Mouse (Mus musculus) thymus, postnatal 4 days (tissue): Measurements from ENCODE around the gene Hoxd4.

Source experiments
- DNase-seq: peaks from one replicate; pipeline ENCODE4 v3.0.0; 2021

Hoxd4 gene

DNA sequence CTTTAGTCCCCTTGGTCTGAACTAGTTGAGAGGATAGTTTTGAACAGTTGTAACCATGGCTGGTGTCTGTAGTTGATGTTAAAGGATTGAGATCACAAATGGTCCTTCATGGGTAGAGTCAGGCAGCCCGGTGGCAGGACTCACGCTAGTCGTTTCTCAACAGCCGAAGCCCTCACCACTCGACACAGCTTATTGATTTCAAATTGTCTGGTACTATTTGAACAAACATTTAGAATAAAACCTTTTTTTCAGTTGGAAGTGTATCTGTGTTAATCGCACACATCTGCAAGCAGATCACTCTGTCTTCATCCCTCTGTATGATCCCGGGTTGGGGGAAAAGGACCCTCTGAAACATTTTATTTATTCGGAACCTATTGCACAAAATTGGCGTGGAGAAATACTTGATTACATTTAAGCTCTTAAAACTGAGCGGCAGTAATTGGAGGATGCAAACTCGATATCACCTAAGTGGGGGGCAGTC lies 36.0 kb downstream of the Hoxd4 start:
- no peak for DNase-seq

- no peak for DNase-seq
Observed at GRCm38 (mm10) chr2:74748436-74748995, 36.8 kb downstream of the Hoxd4 start.

DNA sequence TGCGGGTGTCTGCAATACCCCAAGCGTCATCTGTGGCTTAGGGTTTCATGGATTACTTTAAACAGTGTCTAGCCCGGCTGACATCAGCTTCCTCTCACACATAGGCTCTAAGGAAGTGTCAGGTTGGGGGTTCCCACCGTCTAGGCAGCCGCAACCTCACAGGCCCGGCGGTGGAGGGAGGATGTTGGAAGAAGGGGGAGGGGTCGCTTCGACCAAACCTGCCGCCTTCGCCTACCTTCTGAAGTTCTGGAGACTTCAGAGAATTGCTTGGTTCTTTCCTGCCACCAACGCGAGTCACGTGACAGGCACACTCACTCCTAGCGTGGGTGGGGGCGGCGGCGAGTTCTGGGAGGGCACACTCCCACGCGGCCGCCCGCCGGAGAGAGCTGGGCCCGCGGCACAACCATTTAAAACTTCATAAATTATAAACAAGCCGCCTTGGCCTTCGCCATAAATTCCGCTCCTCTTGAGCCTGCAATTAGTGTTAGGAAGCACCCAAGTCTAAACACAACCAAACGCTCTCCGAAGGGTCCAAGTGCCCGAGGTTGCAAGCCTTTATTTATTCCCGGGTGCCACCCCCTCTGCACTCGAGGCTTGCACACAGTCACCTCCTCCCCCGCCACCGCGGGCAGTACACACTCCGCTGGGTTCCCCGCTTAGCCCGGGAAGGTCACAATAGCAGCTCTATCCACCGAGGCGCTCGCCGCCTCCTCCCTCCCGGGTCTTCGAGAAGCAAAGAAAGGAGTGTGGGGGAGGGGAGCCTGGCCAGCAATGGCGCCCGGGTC lies 37.8 kb downstream of the Hoxd4 start:
- DNase-seq, result peak; percentile 51

- no peak for DNase-seq
Observed at GRCm38 (mm10) chr2:74750731-74751250, 39.1 kb downstream of the Hoxd4 start.

GRCm38 (mm10) chr2:74751861-74752260 lies 40.1 kb downstream of the Hoxd4 start:
- DNase-seq, result no peak

GRCm38 (mm10) chr2:74752431-74753174 lies 40.9 kb downstream of the Hoxd4 start:
- DNase-seq, result no peak

GRCm38 (mm10) chr2:74753175-74753523 lies 41.4 kb downstream of the Hoxd4 start:
- no peak for DNase-seq

DNA sequence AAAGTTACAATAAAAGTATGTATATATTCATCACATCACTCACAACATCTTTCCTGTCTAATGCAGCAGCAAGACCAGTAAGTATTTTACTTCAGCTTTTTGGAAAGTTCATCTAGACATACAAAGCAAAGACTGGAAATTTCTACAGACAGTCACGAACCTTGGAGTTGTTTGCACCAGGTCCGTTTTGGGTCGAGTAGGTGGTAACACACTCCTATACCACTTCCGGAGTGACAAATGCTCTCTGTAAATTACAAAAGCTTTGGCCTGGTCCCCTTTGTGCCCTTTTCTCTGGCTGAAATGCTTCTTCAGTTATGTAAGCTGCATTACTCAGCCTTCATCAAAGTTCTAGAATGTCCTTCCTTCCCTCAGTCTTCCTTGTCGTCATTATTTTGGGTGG lies 42.0 kb downstream of the Hoxd4 start:
- DNase-seq, result no peak

GRCm38 (mm10) chr2:74760146-74760545 lies 48.4 kb downstream of the Hoxd4 start:
- no peak for DNase-seq

GRCm38 (mm10) chr2:74761941-74762340 lies 50.2 kb downstream of the Hoxd4 start:
- DNase-seq, result no peak

GRCm38 (mm10) chr2:74762522-74763244 lies 51.0 kb downstream of the Hoxd4 start, which contains the start of gene Hoxd1:
Gene Hoxd1 (plus strand): TSS chr2:74762980.
- DNase-seq, result peak; percentile 32

GRCm38 (mm10) chr2:74763245-74763735 lies 51.6 kb downstream of the Hoxd4 start:
- DNase-seq, result peak; percentile 32

DNA sequence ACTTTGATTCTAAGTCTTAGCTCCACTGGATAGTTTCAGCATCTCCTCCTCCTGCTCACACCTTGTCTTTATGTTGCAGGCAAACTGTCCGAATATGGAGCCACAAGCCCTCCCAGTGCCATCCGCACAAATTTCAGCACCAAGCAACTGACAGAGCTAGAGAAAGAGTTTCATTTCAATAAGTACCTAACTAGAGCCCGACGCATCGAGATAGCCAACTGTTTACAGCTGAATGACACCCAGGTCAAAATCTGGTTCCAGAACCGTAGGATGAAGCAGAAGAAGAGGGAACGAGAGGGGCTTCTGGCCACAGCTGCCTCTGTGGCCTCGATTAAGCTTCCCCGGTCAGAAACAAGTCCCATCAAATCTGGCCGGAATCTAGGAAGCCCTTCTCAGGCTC lies 52.2 kb downstream of the Hoxd4 start:
- no peak for DNase-seq

GRCm38 (mm10) chr2:74774359-74774758 lies 62.6 kb downstream of the Hoxd4 start:
- no peak for DNase-seq

DNA sequence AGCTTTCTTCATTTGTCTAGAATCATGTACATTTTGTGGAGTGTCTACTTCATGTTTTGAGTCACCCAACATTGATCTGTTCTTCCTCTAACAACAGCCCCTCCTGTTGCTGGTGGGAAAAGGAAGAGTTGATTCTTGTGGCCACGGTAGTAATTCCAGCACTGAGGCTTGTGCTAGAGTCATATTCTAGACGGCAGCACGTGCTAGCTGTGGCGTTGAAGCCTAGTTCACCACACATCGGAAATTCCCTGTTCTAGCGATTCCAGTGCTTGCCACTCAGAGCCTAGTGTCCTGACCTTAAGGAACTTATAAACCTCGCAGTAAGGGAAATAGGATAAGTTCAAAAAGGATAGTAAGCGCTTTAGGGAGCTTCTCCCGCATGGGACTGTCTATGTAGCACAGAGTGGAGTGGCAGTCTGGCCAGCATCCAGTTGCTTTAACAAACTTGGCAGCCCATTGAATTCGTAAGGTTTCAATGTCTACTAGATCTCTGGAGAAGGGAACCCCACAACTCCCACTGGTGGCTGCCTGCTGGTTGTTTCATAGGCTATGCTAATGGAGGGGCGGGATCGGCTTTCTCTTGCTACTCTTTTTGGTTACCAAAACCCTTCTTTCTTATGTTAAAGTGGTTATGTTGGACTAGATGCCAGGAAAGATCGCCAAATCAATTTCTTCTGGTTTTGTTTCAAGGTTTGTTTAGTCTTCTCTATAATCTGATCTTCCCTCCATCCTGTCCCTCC lies 66.0 kb downstream of the Hoxd4 start:
- DNase-seq, result no peak
